Mouse (Mus musculus): ENCODE measurements around the gene Plekha5. TPM values are rescaled to one million over a fixed set of nuclear protein-coding genes. Genes with fewer than 3 reads are reported as not detected.

The Plekha5 gene
- polyA plus RNA-seq, 1 experiment from 2014 or later: 39.0 TPM

DNA sequence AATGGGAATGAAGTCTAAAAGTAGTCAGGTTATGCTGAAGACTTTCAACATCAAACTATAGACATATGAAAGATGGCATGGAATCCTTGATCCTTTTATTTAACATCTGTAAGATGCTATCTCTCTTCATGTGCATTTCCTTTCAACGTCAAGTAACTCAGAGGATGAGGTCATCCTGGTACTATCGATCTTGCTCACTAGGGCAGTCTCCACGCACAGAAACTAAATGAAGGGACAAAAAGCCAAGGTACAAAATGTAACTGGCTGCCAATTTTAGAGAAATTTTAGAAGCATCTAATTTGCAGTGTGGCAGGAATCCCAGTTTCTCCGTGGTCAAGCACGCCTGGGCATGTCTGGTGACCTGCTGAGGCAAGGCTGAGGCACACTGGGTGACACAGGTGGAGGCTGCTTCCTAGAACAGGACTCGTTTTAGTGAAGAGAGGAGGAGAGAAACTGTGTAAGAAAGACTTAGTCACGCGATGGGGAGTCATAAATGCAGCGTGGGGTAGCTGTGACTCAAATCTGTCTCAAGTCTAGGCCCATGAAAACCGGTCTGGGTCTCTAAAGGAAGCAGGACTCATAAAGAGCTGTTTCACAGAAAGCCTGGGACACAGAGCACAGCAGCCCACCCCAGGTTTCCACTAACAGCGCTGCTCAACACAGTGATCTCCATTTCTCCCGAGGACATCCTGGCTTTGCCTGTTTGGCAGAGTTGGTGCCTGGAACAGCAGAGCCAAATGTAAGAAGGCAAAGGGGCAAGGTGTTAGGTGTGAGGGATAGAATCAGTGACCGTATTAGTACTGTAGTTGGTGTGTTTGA lies 196.9 kb downstream of the Plekha5 start:
- Histone ChIP-seq H3K4me1 (replicated peaks; ENCODE audit: insufficient read depth, low read length) (no peaks in the 10 kb centered on the region; the same call in 1 of the 2 replicates), H3K36me3 (ENCODE audit: insufficient read depth, low read length) (no peaks in the 10 kb centered on the region), H3K9me3 (replicated peaks; ENCODE audit: low read length) (no peaks in the 10 kb centered on the region), H3K9ac (ENCODE audit: low read depth, low read length) (no peak overlapping the region), H3K4me2 (ENCODE audit: low read length) (no peak overlapping the region), H3K27me3 (ENCODE audit: insufficient read depth, low read length) (no peaks in the 10 kb centered on the region), H3K4me3 (replicated peaks; ENCODE audit: low read depth, low read length) (no peak overlapping the region), H3K27ac (no peak overlapping the region)
- DNase-seq (ENCODE audit: low spot score) (no peak), ATAC-seq (replicated peaks; ENCODE audit: low FRiP score, low read depth) (no peak)
- 73% methylated on average over 13 of the region's 13 CpGs for WGBS
- no peak for TF ChIP-seq CTCF (IDR thresholded peaks at IDR 0.05; ENCODE audit: low read depth)

DNA sequence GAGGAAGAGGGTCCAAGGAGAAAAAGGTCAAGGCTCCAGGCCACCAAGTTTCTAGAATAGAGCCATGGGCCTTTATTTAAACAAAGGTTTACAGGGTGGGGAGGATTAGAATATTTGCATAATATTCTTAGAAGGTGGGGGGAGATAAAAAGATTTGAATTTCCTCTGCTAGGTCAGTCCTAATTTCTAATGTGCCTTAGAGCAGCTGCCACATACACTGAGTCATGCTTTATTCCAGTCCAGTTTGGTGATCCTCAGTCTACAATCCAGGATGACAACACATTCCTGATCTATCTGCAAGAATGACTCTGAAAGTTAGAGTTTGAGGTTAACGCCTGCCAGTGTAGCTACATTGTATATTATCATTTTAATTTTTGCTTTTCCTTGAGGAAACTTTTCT lies 197.8 kb downstream of the Plekha5 start:
- no peak for TF ChIP-seq CTCF (IDR thresholded peaks at IDR 0.05; ENCODE audit: low read depth)
- H3K27me3 ChIP-seq (ENCODE audit: insufficient read depth, low read length): no peaks in the 10 kb centered on the region
- no peaks in the 10 kb centered on the region for H3K9me3 ChIP-seq (replicated peaks; ENCODE audit: low read length)
- no peak overlapping the region for H3K27ac ChIP-seq
- H3K36me3 ChIP-seq (ENCODE audit: insufficient read depth, low read length): no peaks in the 10 kb centered on the region
- ATAC-seq (replicated peaks; ENCODE audit: low FRiP score, low read depth) (no peak), DNase-seq (ENCODE audit: low spot score) (no peak)
- H3K4me1 ChIP-seq (replicated peaks; ENCODE audit: insufficient read depth, low read length): peaks cover 7% of the 10 kb centered on the region
- WGBS: 95% methylated on average over 1 of the region's 1 CpGs
- H3K4me2 ChIP-seq (ENCODE audit: low read length): no peak overlapping the region
- H3K9ac ChIP-seq (ENCODE audit: low read depth, low read length): no peak overlapping the region
- H3K4me3 ChIP-seq (replicated peaks; ENCODE audit: low read depth, low read length): no peak overlapping the region

DNA sequence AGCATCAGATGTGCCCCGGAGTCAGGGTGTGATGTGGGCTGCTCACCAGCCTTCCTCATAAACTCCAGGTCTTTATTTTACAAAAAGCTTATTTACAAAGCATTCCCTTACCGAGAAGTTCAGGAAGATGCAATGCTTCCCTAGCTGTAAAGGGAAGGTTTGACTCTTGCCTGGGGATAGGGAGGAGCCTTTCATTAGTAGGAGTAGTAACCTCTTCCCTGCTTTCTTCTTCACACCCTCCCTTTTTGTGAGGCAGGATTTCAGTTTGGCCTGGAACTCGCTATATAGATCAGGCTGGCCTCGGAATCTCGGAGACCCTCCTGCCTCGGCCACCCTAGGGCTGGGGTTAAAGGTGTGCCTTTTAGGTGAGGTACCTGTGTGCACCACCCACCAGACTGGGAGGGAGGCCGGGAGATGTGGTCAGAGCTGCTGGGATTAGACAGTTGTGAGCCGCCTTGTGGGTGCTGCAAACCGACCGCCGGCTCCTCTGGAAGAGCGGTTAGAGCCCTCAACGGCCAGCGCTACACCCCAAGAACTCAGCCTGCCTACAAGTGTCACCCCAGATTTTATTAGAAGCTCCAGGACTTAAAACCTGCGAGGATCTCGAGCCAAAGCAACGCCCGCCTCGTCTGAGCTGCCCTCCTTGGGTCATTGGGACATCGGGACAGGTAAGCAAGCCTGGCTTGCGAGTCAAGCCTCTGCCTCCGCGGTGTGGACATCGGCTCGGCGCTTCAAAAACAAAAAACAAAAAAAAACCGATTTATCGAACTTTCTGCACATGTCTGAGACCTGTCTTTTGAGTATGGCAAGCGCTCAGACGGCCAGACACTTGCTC lies 198.8 kb downstream of the Plekha5 start, which contains the start of gene Aebp2:
TSS of gene Aebp2 (plus strand) at position 273 of the 835 bp plus-strand sequence.
- WGBS: 42% methylated on average over 30 of the region's 30 CpGs
- peak within 1 kb of the TSS; percentile 79 for H3K4me2 ChIP-seq (ENCODE audit: low read length)
- peaks cover 8% of the 10 kb centered on the region for H3K4me1 ChIP-seq (replicated peaks; ENCODE audit: insufficient read depth, low read length)
- no peak for TF ChIP-seq CTCF (IDR thresholded peaks at IDR 0.05; ENCODE audit: low read depth)
- H3K27ac ChIP-seq: peak within 1 kb of the TSS; percentile 98
- DNase-seq (ENCODE audit: low spot score) (no peak), ATAC-seq (replicated peaks; ENCODE audit: low FRiP score, low read depth) (no peak; the same call in 1 of the 2 replicates)
- H3K36me3 ChIP-seq (ENCODE audit: insufficient read depth, low read length): no peaks in the 10 kb centered on the region
- no peaks in the 10 kb centered on the region for H3K9me3 ChIP-seq (replicated peaks; ENCODE audit: low read length)
- H3K27me3 ChIP-seq (ENCODE audit: insufficient read depth, low read length): no peaks in the 10 kb centered on the region
- H3K4me3 ChIP-seq (replicated peaks; ENCODE audit: low read depth, low read length): peak within 1 kb of the TSS; percentile 96
- peak within 1 kb of the TSS; percentile 98 for H3K9ac ChIP-seq (ENCODE audit: low read depth, low read length)

DNA sequence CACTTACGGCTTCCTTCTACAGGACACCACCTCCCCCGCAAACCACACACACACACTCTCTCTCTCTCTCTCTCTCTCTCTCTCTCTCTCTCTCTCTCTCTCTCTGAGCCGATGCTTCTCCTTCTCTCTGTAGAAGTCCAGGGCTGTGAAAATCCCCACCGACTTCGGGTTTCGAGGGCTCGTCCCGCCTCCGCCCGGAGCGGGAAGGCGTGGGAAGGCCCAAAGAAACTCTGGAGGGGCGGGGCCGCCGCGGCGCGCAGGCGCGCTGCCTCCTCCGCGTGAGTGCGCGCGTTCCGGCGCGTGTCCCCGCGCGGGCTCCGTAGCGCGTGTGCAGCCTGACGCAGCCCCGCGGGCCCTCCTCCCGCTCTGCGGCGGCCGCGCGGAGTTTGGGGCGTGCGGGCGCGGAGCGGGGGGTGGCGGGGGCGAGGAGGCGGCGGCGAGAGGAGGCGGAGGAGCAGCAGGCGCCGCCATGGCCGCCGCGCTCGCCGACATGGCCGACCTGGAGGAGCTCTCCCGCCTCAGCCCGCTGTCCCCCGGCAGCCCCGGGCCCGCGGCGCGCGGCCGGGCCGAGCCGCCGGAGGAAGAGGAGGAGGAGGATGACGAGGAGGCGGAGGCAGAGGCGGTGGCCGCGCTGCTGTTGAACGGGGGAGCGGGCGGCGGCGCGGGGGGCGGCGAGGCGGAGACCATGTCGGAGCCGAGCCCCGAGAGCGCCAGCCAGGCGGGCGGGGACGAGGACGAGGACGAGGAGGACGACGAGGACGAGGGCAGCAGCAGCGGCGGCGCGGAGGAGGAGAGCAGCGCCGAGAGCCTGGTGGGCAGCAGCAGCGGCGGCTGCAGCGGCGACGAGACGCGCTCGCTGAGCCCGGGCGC lies 199.6 kb downstream of the Plekha5 start:
- Histone ChIP-seq H3K27me3 (ENCODE audit: insufficient read depth, low read length) (no peaks in the 10 kb centered on the region), H3K4me1 (replicated peaks; ENCODE audit: insufficient read depth, low read length) (peaks cover 8% of the 10 kb centered on the region), H3K4me2 (ENCODE audit: low read length) (peak overlapping the region; percentile 79), H3K9me3 (replicated peaks; ENCODE audit: low read length) (no peaks in the 10 kb centered on the region), H3K27ac (peak overlapping the region; percentile 98), H3K4me3 (replicated peaks; ENCODE audit: low read depth, low read length) (peak overlapping the region; percentile 96), H3K36me3 (ENCODE audit: insufficient read depth, low read length) (no peaks in the 10 kb centered on the region), H3K9ac (ENCODE audit: low read depth, low read length) (peak overlapping the region; percentile 98)
- TF ChIP-seq CTCF (IDR thresholded peaks at IDR 0.05; ENCODE audit: low read depth): no peak
- WGBS: under 1% methylated on average over 71 of the region's 117 CpGs
- peak; percentile 94 for DNase-seq (ENCODE audit: low spot score)
- peak; percentile 91 for ATAC-seq (replicated peaks; ENCODE audit: low FRiP score, low read depth)

DNA sequence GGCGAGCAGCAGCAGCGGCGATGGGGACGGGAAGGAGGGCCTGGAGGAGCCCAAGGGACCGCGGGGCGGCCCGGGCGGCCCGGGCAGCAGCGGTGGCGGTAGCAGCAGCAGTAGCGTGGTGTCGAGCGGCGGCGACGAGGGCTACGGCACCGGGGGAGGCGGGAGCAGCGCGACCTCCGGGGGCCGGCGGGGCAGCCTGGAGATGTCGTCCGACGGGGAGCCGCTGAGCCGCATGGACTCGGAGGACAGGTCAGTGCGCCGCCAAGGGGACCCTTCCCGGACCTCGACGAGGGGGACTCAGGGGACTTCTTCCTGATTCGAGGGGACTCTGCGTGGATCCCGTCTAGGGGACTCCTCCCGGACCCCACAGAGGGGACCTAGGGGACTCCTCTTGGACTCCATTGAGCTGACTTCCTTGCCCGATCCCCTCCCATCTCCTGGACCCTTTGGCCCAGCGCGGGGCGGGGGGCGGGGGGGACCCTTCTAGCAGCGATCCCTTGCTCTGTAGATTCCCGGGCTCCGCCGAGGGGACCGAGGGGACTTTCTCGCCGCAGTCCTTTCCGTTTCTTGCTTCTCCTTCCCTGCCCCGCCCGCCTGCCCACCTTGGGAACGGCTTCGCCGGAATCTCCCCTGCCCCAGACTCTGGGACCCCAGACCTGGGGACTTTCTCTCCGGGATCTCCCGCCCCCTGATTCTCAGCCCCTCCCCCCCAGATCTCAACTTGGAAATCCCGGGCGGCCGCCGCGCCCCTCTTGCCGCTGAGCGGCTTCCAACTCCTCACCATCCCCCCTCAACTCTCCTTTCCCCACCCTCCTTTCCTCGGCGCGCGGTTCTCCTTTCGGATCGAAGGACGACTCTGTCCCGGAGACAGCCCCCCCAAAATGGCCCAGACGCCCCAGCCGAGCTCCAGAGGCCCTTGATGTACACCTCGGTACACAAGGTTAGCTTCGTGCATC lies 200.5 kb downstream of the Plekha5 start:
- peak overlapping the region; percentile 98 for H3K9ac ChIP-seq (ENCODE audit: low read depth, low read length)
- H3K27me3 ChIP-seq (ENCODE audit: insufficient read depth, low read length): no peaks in the 10 kb centered on the region
- peak; percentile 34; the same call in 1 of the 2 replicates for ATAC-seq (replicated peaks; ENCODE audit: low FRiP score, low read depth)
- peak overlapping the region; percentile 79 for H3K4me2 ChIP-seq (ENCODE audit: low read length)
- H3K9me3 ChIP-seq (replicated peaks; ENCODE audit: low read length): no peaks in the 10 kb centered on the region
- no peaks in the 10 kb centered on the region for H3K36me3 ChIP-seq (ENCODE audit: insufficient read depth, low read length)
- peak; percentile 60 for DNase-seq (ENCODE audit: low spot score)
- H3K27ac ChIP-seq: peak overlapping the region; percentile 98
- WGBS: under 1% methylated on average over 62 of the region's 80 CpGs
- H3K4me3 ChIP-seq (replicated peaks; ENCODE audit: low read depth, low read length): peak overlapping the region; percentile 96
- H3K4me1 ChIP-seq (replicated peaks; ENCODE audit: insufficient read depth, low read length): peaks cover 8% of the 10 kb centered on the region
- TF ChIP-seq CTCF (IDR thresholded peaks at IDR 0.05; ENCODE audit: low read depth): no peak

Measured in kidney, postnatal 0 days (tissue).